Mouse (Mus musculus): ENCODE results near the gene Aif1l. TPM values are rescaled to one million over a fixed set of nuclear protein-coding genes. Genes with fewer than 3 reads are reported as not detected.

The Aif1l gene
- total RNA-seq, 1 experiment, result 48.5 TPM

DNA sequence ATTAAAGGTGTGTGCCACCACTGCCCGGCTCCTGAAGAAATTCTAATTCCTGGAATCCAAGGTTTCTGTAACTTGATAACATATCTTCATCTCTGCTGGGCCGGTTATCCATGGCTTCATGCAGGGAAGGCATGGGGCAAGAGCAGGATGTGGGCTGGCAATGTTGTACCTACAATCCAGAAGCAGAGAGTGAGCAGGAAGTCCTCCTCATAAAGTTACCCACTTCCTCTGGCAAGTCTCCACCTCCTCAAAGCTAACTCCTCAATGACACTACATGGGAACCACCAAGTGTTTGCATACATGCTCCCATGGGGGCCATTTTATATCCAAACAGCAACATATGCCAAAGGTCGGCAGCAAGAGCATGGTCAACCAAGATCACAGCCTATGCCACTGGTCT is 20.3 kb upstream of the Aif1l start:
- Histone ChIP-seq H3K27ac (ENCODE audit: insufficient read depth, low read depth, low read length, poor library complexity, severe bottlenecking) (no peak overlapping the region), H3K4me1 (ENCODE audit: control insufficient read depth in 2 of 2, insufficient read depth in 2 of 2, low read length in 2 of 2, poor library complexity in 1 of 2) (no peaks in the 10 kb centered on the region), H3K9me3 (ENCODE audit: control insufficient read depth, insufficient read depth, low read depth, low read length) (no peaks in the 10 kb centered on the region), H3K9ac (ENCODE audit: insufficient read depth, low read depth, low read length, poor library complexity, severe bottlenecking) (no peak overlapping the region), H3K4me3 (ENCODE audit: insufficient read depth in 1 of 2, low read depth in 1 of 2, low read length in 2 of 2, poor library complexity in 1 of 2, severe bottlenecking in 1 of 2) (no peak overlapping the region), H3K36me3 (ENCODE audit: control insufficient read depth, insufficient read depth, low read length, poor library complexity, severe bottlenecking) (no peaks in the 10 kb centered on the region)
- in situ Hi-C loops (cut with MboI; ENCODE audit: low sequenced_read_pairs in 2 of 2, unreplicated experiment in 2 of 2), result no loop called here
- DNase-seq (ENCODE audit: low read depth, low spot score), result no peak
- no peak for TF ChIP-seq CHD2 (IDR thresholded peaks at IDR 0.05; ENCODE audit: low read depth, low read length)
- no peak for TF ChIP-seq MAFK (IDR thresholded peaks at IDR 0.05; ENCODE audit: insufficient read depth, low read depth, low read length)
- no peak for TF ChIP-seq ZC3H11A (IDR thresholded peaks at IDR 0.05; ENCODE audit: borderline replicate concordance, low read depth, low read length)
- no peak for TF ChIP-seq HCFC1 (IDR thresholded peaks at IDR 0.05; ENCODE audit: borderline replicate concordance, insufficient read depth, low read length)
- no peak for TF ChIP-seq ZNF384 (IDR thresholded peaks at IDR 0.05; ENCODE audit: low read depth, low read length)

DNA sequence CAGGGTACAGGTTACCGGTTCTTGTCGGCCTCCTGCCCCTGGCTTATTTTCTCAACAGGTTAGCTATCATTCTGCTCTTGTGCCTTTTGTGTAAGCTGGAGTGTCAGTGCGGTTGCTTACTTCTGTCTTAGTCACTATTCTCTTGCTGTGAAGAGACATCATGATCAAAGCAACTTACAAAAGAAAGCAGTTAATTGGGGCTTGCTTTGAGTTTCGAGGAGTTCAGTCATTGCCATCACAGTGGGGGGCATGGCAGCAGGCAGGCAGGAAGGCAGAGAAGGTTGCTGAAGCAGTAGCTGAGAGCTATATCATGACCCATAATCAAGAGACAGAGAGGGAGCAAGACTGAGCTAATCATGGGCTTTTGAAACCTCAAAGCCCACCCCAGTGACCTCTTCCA is 15.4 kb upstream of the Aif1l start:
- no peak for DNase-seq (ENCODE audit: low read depth, low spot score)
- H3K36me3 ChIP-seq (ENCODE audit: control insufficient read depth, insufficient read depth, low read length, poor library complexity, severe bottlenecking), result no peaks in the 10 kb centered on the region
- H3K4me3 ChIP-seq (ENCODE audit: insufficient read depth in 1 of 2, low read depth in 1 of 2, low read length in 2 of 2, poor library complexity in 1 of 2, severe bottlenecking in 1 of 2), result no peak overlapping the region
- H3K9ac ChIP-seq (ENCODE audit: insufficient read depth, low read depth, low read length, poor library complexity, severe bottlenecking), result no peak overlapping the region
- TF ChIP-seq MAFK (IDR thresholded peaks at IDR 0.05; ENCODE audit: insufficient read depth, low read depth, low read length) (no peak), ZC3H11A (IDR thresholded peaks at IDR 0.05; ENCODE audit: borderline replicate concordance, low read depth, low read length) (no peak), ZNF384 (IDR thresholded peaks at IDR 0.05; ENCODE audit: low read depth, low read length) (no peak), CHD2 (IDR thresholded peaks at IDR 0.05; ENCODE audit: low read depth, low read length) (no peak), HCFC1 (IDR thresholded peaks at IDR 0.05; ENCODE audit: borderline replicate concordance, insufficient read depth, low read length) (no peak)
- no peaks in the 10 kb centered on the region for H3K9me3 ChIP-seq (ENCODE audit: control insufficient read depth, insufficient read depth, low read depth, low read length)
- H3K27ac ChIP-seq (ENCODE audit: insufficient read depth, low read depth, low read length, poor library complexity, severe bottlenecking), result no peak overlapping the region
- in situ Hi-C loops (cut with MboI; ENCODE audit: low sequenced_read_pairs in 2 of 2, unreplicated experiment in 2 of 2), result no loop called here
- H3K4me1 ChIP-seq (ENCODE audit: control insufficient read depth in 2 of 2, insufficient read depth in 2 of 2, low read length in 2 of 2, poor library complexity in 1 of 2), result no peaks in the 10 kb centered on the region

GRCm38 (mm10) chr2:31935054-31935453 is 14.9 kb upstream of the Aif1l start:
- Histone ChIP-seq H3K9me3 (ENCODE audit: control insufficient read depth, insufficient read depth, low read depth, low read length) (no peaks in the 10 kb centered on the region), H3K27ac (ENCODE audit: insufficient read depth, low read depth, low read length, poor library complexity, severe bottlenecking) (no peak overlapping the region), H3K4me3 (ENCODE audit: insufficient read depth in 1 of 2, low read depth in 1 of 2, low read length in 2 of 2, poor library complexity in 1 of 2, severe bottlenecking in 1 of 2) (no peak overlapping the region), H3K4me1 (ENCODE audit: control insufficient read depth in 2 of 2, insufficient read depth in 2 of 2, low read length in 2 of 2, poor library complexity in 1 of 2) (no peaks in the 10 kb centered on the region), H3K9ac (ENCODE audit: insufficient read depth, low read depth, low read length, poor library complexity, severe bottlenecking) (no peak overlapping the region), H3K36me3 (ENCODE audit: control insufficient read depth, insufficient read depth, low read length, poor library complexity, severe bottlenecking) (no peaks in the 10 kb centered on the region)
- DNase-seq (ENCODE audit: low read depth, low spot score), result no peak
- in situ Hi-C loops (cut with MboI; ENCODE audit: low sequenced_read_pairs in 2 of 2, unreplicated experiment in 2 of 2), result no loop called here
- TF ChIP-seq ZNF384 (IDR thresholded peaks at IDR 0.05; ENCODE audit: low read depth, low read length) (no peak), MAFK (IDR thresholded peaks at IDR 0.05; ENCODE audit: insufficient read depth, low read depth, low read length) (no peak), CHD2 (IDR thresholded peaks at IDR 0.05; ENCODE audit: low read depth, low read length) (no peak), HCFC1 (IDR thresholded peaks at IDR 0.05; ENCODE audit: borderline replicate concordance, insufficient read depth, low read length) (no peak), ZC3H11A (IDR thresholded peaks at IDR 0.05; ENCODE audit: borderline replicate concordance, low read depth, low read length) (no peak)

- Histone ChIP-seq H3K36me3 (ENCODE audit: control insufficient read depth, insufficient read depth, low read length, poor library complexity, severe bottlenecking) (no peaks in the 10 kb centered on the region), H3K4me3 (ENCODE audit: insufficient read depth in 1 of 2, low read depth in 1 of 2, low read length in 2 of 2, poor library complexity in 1 of 2, severe bottlenecking in 1 of 2) (no peak overlapping the region), H3K9me3 (ENCODE audit: control insufficient read depth, insufficient read depth, low read depth, low read length) (no peaks in the 10 kb centered on the region), H3K9ac (ENCODE audit: insufficient read depth, low read depth, low read length, poor library complexity, severe bottlenecking) (no peak overlapping the region), H3K27ac (ENCODE audit: insufficient read depth, low read depth, low read length, poor library complexity, severe bottlenecking) (no peak overlapping the region), H3K4me1 (ENCODE audit: control insufficient read depth in 2 of 2, insufficient read depth in 2 of 2, low read length in 2 of 2, poor library complexity in 1 of 2) (no peaks in the 10 kb centered on the region)
- no peak for DNase-seq (ENCODE audit: low read depth, low spot score)
- in situ Hi-C loops (cut with MboI; ENCODE audit: low sequenced_read_pairs in 2 of 2, unreplicated experiment in 2 of 2), result no loop called here
- TF ChIP-seq MAFK (IDR thresholded peaks at IDR 0.05; ENCODE audit: insufficient read depth, low read depth, low read length) (no peak), CHD2 (IDR thresholded peaks at IDR 0.05; ENCODE audit: low read depth, low read length) (no peak)
Measured at GRCm38 (mm10) chr2:31938298-31938697, 11.6 kb upstream of the Aif1l start.

- Histone ChIP-seq H3K9ac (ENCODE audit: insufficient read depth, low read depth, low read length, poor library complexity, severe bottlenecking) (no peak overlapping the region), H3K9me3 (ENCODE audit: control insufficient read depth, insufficient read depth, low read depth, low read length) (no peaks in the 10 kb centered on the region), H3K27ac (ENCODE audit: insufficient read depth, low read depth, low read length, poor library complexity, severe bottlenecking) (no peak overlapping the region), H3K4me1 (ENCODE audit: control insufficient read depth in 2 of 2, insufficient read depth in 2 of 2, low read length in 2 of 2, poor library complexity in 1 of 2) (no peaks in the 10 kb centered on the region), H3K4me3 (ENCODE audit: insufficient read depth in 1 of 2, low read depth in 1 of 2, low read length in 2 of 2, poor library complexity in 1 of 2, severe bottlenecking in 1 of 2) (no peak overlapping the region), H3K36me3 (ENCODE audit: control insufficient read depth, insufficient read depth, low read length, poor library complexity, severe bottlenecking) (no peaks in the 10 kb centered on the region)
- in situ Hi-C loops (cut with MboI; ENCODE audit: low sequenced_read_pairs in 2 of 2, unreplicated experiment in 2 of 2), result no loop called here
- DNase-seq (ENCODE audit: low read depth, low spot score), result no peak
- TF ChIP-seq ZC3H11A (IDR thresholded peaks at IDR 0.05; ENCODE audit: borderline replicate concordance, low read depth, low read length) (no peak), ZNF384 (IDR thresholded peaks at IDR 0.05; ENCODE audit: low read depth, low read length) (no peak), HCFC1 (IDR thresholded peaks at IDR 0.05; ENCODE audit: borderline replicate concordance, insufficient read depth, low read length) (no peak), MAFK (IDR thresholded peaks at IDR 0.05; ENCODE audit: insufficient read depth, low read depth, low read length) (no peak), CHD2 (IDR thresholded peaks at IDR 0.05; ENCODE audit: low read depth, low read length) (no peak)
Measured at GRCm38 (mm10) chr2:31943011-31943410, 6.9 kb upstream of the Aif1l start.
